Mouse (Mus musculus): ENCODE data around the gene Dclk1. TPM values are rescaled to one million over a fixed set of nuclear protein-coding genes. Genes with fewer than 3 reads are reported as not detected.

Dclk1 gene
- polyA plus RNA-seq, 1 experiment: 7.1 TPM

DNA sequence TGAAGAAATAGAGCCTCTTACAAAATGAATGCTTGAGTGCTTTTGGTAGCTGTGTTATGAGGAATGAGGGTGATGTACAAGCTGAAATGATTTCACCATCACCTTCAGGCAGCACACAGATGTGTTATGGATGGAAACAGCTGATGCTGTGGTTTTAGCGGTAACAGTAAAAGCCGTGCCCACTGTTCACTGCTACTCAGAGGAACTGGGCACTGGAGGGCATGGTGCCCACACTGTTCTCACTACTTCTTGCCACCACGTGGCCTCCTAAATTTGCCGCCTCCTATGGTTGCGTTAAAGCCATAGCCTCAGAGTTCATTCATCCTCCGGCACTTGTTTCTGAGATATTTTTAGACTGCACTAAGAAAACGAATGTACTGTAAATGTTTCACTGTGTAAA lies 18.0 kb downstream of the Dclk1 start:
- DNase-seq (ENCODE audit: low read depth): no peak

- DNase-seq (ENCODE audit: low read depth): no peak
Observed at GRCm38 (mm10) chr3:55266091-55266490, 23.9 kb downstream of the Dclk1 start.

GRCm38 (mm10) chr3:55269802-55270201 lies 27.6 kb downstream of the Dclk1 start:
- no peak for DNase-seq (ENCODE audit: low read depth)

- DNase-seq (ENCODE audit: low read depth): no peak
Observed at GRCm38 (mm10) chr3:55270345-55270744, 28.2 kb downstream of the Dclk1 start.

GRCm38 (mm10) chr3:55270920-55271319 lies 28.8 kb downstream of the Dclk1 start:
- DNase-seq (ENCODE audit: low read depth): no peak

- no peak for DNase-seq (ENCODE audit: low read depth)
Observed at GRCm38 (mm10) chr3:55272536-55272935, 30.4 kb downstream of the Dclk1 start.

GRCm38 (mm10) chr3:55276446-55276845 lies 34.3 kb downstream of the Dclk1 start:
- no peak for DNase-seq (ENCODE audit: low read depth)

- no peak for DNase-seq (ENCODE audit: low read depth)
Observed at GRCm38 (mm10) chr3:55276851-55277250, 34.7 kb downstream of the Dclk1 start.

DNA sequence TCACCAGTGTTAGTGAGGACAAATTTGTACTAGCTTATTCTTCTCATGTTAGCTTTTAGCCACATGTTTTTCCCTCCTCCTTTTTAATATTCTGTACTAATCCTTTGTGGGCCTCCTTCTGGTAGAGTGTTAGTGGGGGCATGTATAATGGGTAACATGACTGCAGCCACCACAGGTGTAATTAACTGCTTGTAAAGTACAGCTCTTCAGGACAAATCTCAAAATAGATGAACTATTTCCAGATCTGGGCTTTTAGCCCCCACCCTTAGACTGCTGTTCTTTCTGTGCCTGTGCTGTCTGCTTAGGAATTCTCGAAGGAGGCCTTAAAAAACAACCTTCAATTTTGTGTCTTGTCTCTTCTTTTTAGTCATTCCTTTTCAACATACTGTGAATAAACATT lies 35.7 kb downstream of the Dclk1 start:
- DNase-seq (ENCODE audit: low read depth): no peak

DNA sequence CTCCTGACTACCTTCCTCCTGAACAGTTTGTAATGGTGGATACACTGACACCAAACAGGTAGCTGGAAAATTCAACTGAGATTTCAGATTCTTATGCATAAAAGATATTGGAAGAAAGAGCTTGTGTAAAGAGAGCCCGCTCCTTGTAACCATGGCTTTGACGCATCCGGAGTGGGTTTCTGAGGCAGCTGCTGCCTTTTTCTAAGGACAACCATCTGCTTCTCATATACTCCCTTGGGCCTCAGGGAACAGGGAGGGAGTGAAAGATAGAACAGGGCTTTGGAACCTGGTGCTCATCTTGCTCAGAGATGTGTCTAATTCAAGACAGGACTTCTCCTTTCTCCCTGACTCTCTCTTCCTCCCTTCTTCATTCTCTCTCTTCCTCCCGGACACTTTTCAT lies 37.8 kb downstream of the Dclk1 start:
- no peak for DNase-seq (ENCODE audit: low read depth)

GRCm38 (mm10) chr3:55280471-55280870 lies 38.3 kb downstream of the Dclk1 start:
- no peak for DNase-seq (ENCODE audit: low read depth)

- no peak for DNase-seq (ENCODE audit: low read depth)
Observed at GRCm38 (mm10) chr3:55284215-55284614, 42.1 kb downstream of the Dclk1 start.

DNA sequence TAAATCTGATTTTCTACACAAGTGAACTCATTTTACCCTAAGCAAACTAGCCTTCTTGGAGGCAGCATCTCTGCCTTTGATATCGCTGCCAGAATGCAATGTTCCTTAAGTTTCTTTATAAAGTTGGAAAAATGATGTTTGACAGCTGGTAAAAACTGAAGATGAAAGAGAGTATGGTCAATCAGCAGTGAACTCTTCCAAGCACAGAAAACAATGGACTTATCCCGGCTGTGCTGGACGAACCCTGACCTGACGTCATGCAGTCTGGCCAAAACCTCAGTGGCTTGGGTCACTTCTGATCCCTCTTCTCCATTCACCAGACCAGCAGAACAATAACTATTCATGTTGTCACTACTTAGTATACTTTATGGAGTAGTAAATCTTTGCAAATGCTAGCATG lies 46.6 kb downstream of the Dclk1 start:
- no peak for DNase-seq (ENCODE audit: low read depth)

GRCm38 (mm10) chr3:55291964-55292363 lies 49.8 kb downstream of the Dclk1 start:
- DNase-seq (ENCODE audit: low read depth): no peak

DNA sequence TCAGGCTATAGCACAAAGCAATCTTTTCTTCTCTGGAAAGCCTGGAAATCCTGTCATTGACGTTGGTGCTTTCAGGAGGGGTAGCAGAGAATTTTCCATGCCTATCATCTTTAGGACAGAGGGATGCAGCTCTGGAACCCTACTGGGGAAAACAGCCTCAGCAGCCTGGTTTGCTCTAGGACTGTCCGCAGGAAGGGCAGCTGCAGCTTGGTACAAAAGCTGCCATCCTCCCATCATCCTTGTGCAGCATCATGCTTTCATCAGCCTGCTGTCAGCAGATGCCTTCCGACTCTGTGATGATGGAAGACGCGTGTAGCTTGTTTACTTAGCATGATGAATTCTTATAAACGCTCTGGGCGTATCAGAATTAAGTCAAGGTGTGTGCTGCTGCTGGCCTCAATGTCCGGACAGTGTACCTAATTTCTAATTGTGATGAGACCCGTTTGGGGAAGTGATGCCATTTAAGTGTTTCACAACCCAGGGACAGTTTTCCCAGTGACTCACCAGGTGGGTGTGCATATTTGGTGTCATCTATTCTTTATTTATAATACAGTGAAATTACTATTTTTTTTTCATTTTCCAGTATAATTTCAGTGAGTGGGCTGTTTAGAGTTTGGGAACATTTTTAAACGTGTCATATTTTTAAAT lies 50.7 kb downstream of the Dclk1 start:
- no peak for DNase-seq (ENCODE audit: low read depth)

GRCm38 (mm10) chr3:55305653-55306052 lies 63.5 kb downstream of the Dclk1 start:
- no peak for DNase-seq (ENCODE audit: low read depth)

DNA sequence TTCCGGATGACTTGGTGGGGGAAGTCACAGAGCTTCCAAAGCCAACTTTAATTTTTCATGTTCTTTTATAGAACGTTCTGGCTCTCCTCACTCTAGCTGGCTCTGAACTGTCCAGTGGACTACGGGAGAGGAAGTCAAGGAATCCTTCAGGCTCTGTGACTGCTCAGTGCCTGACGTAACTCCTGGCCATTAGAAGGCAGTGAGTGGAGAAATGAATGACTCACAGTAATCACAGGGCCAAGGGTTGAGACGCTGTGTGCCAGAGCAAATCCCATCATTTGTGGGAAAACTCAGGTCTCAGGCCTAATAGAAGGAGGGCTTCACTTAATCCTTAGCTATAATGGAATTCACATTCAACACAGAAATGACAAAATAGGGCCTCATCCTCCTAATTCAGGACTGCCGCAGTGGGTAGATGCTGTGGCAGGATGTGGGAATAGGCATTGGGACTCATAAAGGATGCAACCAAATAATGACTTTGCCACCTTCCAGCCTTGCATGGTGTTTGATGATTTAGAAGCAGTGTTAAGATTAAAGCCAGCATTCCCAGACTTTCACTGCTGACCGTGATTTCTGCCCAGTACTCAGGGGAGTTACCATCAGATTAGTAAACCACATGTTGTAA lies 65.5 kb downstream of the Dclk1 start:
- peak; percentile 5 for DNase-seq (ENCODE audit: low read depth)

DNA sequence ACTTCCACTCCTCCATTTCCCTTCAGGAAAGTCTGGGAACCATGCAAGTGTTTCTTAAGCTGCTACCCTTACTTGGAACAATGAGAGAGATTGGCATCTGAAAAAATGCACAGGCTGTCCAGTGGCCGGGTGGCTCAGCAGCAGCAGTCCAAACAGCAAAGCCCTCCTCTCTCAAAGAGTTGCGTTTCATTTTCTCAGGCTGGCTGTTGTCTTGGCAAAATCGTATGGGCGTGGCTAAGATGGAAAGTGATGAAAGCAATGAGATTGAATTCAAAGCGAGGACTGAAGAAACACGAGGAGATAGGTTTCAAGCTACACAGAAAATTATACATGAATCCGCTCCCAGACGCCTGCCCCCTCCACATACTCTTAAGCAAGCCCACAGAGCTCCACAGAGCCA lies 67.8 kb downstream of the Dclk1 start:
- DNase-seq (ENCODE audit: low read depth): no peak

- DNase-seq (ENCODE audit: low read depth): no peak
Observed at GRCm38 (mm10) chr3:55315827-55316226, 73.7 kb downstream of the Dclk1 start.

GRCm38 (mm10) chr3:55318021-55318420 lies 75.9 kb downstream of the Dclk1 start:
- DNase-seq (ENCODE audit: low read depth): no peak

DNA sequence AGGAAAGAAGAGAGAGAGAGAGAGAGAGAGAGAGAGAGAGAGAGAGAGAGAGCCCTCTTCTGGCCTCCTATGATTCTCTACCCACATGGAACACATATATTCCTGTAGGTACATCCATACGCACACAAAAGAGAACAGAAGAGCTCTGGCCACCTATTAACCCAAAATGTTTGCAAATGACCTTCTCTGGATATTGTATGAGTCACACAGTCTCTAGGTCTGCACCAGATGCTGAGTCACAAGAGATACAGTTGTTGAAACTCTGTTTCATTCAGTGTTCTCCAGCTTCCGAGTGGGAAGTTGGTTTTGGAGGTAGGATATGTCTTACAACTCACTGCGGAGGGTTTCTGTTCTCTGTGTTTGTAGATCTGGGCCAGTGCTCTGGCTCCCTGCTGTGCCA lies 78.4 kb downstream of the Dclk1 start:
- no peak for DNase-seq (ENCODE audit: low read depth)

GRCm38 (mm10) chr3:55324029-55324428 lies 81.9 kb downstream of the Dclk1 start:
- DNase-seq (ENCODE audit: low read depth): no peak

DNA sequence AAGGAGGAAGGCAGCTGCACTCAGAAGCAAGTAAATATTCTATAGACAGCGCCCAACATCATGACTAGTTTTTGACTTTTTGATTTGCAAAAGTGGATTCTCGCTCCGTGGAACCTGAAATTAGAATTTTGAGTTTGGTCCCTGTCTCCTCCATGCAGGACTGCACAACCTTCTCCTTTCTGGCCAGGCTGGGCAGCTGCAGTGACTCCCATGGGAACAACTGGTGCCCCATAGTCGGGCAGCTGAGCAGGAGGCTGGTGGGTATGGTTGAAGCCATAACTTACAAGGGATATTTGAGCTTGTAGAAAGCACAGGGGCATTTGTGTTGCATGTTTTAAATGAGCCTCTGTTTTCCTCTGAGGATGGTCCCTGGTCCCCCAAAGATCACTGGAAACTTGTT lies 88.3 kb downstream of the Dclk1 start:
- DNase-seq (ENCODE audit: low read depth): no peak

DNA sequence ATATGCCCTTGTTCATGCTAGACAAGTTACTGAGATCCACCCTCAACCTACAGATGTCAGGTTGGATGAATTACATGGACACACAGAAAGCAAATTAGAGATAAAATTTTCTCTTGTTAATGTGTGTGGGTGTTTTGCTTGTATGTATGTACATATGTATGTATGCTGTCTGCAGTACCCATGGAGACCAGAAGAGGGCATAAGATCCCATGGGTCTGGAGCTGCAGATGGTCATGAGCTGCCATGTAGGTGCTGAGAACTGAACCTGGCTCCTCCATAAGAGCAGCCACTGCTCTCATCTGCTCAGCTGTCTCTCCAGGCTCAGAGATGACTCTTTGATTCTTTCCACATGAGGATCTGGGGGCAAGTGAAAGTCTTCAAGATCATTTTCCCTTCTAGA lies 89.5 kb downstream of the Dclk1 start:
- DNase-seq (ENCODE audit: low read depth): no peak

Data from gonadal fat pad, adult 2 months (tissue).